Mouse (Mus musculus): Measurements from ENCODE around the gene Neil1. TPM values are rescaled to one million over a fixed set of nuclear protein-coding genes. Genes with fewer than 3 reads are reported as not detected.

Neil1 gene
- polyA plus RNA-seq, 1 experiment, result 49.1 TPM

GRCm38 (mm10) chr9:57141417-57142353 lies 6.4 kb downstream of the Neil1 start:
- Histone ChIP-seq H3K36me3 (ENCODE audit: control insufficient read depth, insufficient read depth, low read length) (peaks cover 15% of the 10 kb centered on the region), H3K4me1 (replicated peaks; ENCODE audit: control insufficient read depth, insufficient read depth, low read length) (peaks cover 9% of the 10 kb centered on the region), H3K4me3 (ENCODE audit: control insufficient read depth, insufficient read depth, low read length) (no peak overlapping the region), H3K27ac (ENCODE audit: control insufficient read depth, insufficient read depth, low read length) (no peak overlapping the region), H3K27me3 (ENCODE audit: control insufficient read depth, insufficient read depth, low read length) (no peaks in the 10 kb centered on the region)
- TF ChIP-seq CTCF (IDR thresholded peaks at IDR 0.05; ENCODE audit: borderline replicate concordance, control insufficient read depth, extremely low read depth, insufficient read depth, low read length, poor library complexity) (no peak), POLR2A (IDR thresholded peaks at IDR 0.05; ENCODE audit: control insufficient read depth, extremely low read depth, insufficient read depth, low read length, poor library complexity) (no peak)
- DNase-seq, result no peak
- WGBS, result 94% methylated on average over 17 of the region's 17 CpGs

- Histone ChIP-seq H3K27ac (ENCODE audit: control insufficient read depth, insufficient read depth, low read length) (no peak overlapping the region), H3K27me3 (ENCODE audit: control insufficient read depth, insufficient read depth, low read length) (no peaks in the 10 kb centered on the region), H3K4me1 (replicated peaks; ENCODE audit: control insufficient read depth, insufficient read depth, low read length) (no peaks in the 10 kb centered on the region), H3K36me3 (ENCODE audit: control insufficient read depth, insufficient read depth, low read length) (peaks cover 15% of the 10 kb centered on the region), H3K4me3 (ENCODE audit: control insufficient read depth, insufficient read depth, low read length) (no peak overlapping the region)
- WGBS, result 93% methylated on average over 5 of the region's 5 CpGs
- TF ChIP-seq CTCF (IDR thresholded peaks at IDR 0.05; ENCODE audit: borderline replicate concordance, control insufficient read depth, extremely low read depth, insufficient read depth, low read length, poor library complexity), result no peak
- TF ChIP-seq POLR2A (IDR thresholded peaks at IDR 0.05; ENCODE audit: control insufficient read depth, extremely low read depth, insufficient read depth, low read length, poor library complexity), result no peak
- DNase-seq, result no peak
Observed at GRCm38 (mm10) chr9:57139571-57139970, 8.5 kb downstream of the Neil1 start.

- Histone ChIP-seq H3K36me3 (ENCODE audit: control insufficient read depth, insufficient read depth, low read length) (peaks cover 12% of the 10 kb centered on the region), H3K4me1 (replicated peaks; ENCODE audit: control insufficient read depth, insufficient read depth, low read length) (no peaks in the 10 kb centered on the region), H3K4me3 (ENCODE audit: control insufficient read depth, insufficient read depth, low read length) (no peak overlapping the region), H3K27ac (ENCODE audit: control insufficient read depth, insufficient read depth, low read length) (no peak overlapping the region), H3K27me3 (ENCODE audit: control insufficient read depth, insufficient read depth, low read length) (no peaks in the 10 kb centered on the region)
- WGBS, result over 99% methylated on average over 9 of the region's 9 CpGs
- no peak for DNase-seq
- TF ChIP-seq CTCF (IDR thresholded peaks at IDR 0.05; ENCODE audit: borderline replicate concordance, control insufficient read depth, extremely low read depth, insufficient read depth, low read length, poor library complexity) (no peak), POLR2A (IDR thresholded peaks at IDR 0.05; ENCODE audit: control insufficient read depth, extremely low read depth, insufficient read depth, low read length, poor library complexity) (no peak)
Observed at GRCm38 (mm10) chr9:57139110-57139509, 9.0 kb downstream of the Neil1 start.

- no peak for DNase-seq
- Histone ChIP-seq H3K27me3 (ENCODE audit: control insufficient read depth, insufficient read depth, low read length) (no peaks in the 10 kb centered on the region), H3K4me1 (replicated peaks; ENCODE audit: control insufficient read depth, insufficient read depth, low read length) (no peaks in the 10 kb centered on the region), H3K27ac (ENCODE audit: control insufficient read depth, insufficient read depth, low read length) (no peak overlapping the region), H3K4me3 (ENCODE audit: control insufficient read depth, insufficient read depth, low read length) (no peak overlapping the region), H3K36me3 (ENCODE audit: control insufficient read depth, insufficient read depth, low read length) (peaks cover 5% of the 10 kb centered on the region; the same call in 1 of the 2 replicates)
- no peak for TF ChIP-seq CTCF (IDR thresholded peaks at IDR 0.05; ENCODE audit: borderline replicate concordance, control insufficient read depth, extremely low read depth, insufficient read depth, low read length, poor library complexity)
- TF ChIP-seq POLR2A (IDR thresholded peaks at IDR 0.05; ENCODE audit: control insufficient read depth, extremely low read depth, insufficient read depth, low read length, poor library complexity), result no peak
- 98% methylated on average over 6 of the region's 6 CpGs for WGBS
Observed at GRCm38 (mm10) chr9:57138507-57138906, 9.6 kb downstream of the Neil1 start.

- WGBS, result 88% methylated on average over 9 of the region's 9 CpGs
- TF ChIP-seq POLR2A (IDR thresholded peaks at IDR 0.05; ENCODE audit: control insufficient read depth, extremely low read depth, insufficient read depth, low read length, poor library complexity) (no peak), CTCF (IDR thresholded peaks at IDR 0.05; ENCODE audit: borderline replicate concordance, control insufficient read depth, extremely low read depth, insufficient read depth, low read length, poor library complexity) (no peak)
- Histone ChIP-seq H3K4me1 (replicated peaks; ENCODE audit: control insufficient read depth, insufficient read depth, low read length) (no peaks in the 10 kb centered on the region), H3K27ac (ENCODE audit: control insufficient read depth, insufficient read depth, low read length) (no peak overlapping the region), H3K36me3 (ENCODE audit: control insufficient read depth, insufficient read depth, low read length) (no peaks in the 10 kb centered on the region; the same call in 1 of the 2 replicates), H3K27me3 (ENCODE audit: control insufficient read depth, insufficient read depth, low read length) (no peaks in the 10 kb centered on the region), H3K4me3 (ENCODE audit: control insufficient read depth, insufficient read depth, low read length) (no peak overlapping the region)
- DNase-seq, result no peak
Observed at GRCm38 (mm10) chr9:57137777-57138176, 10.3 kb downstream of the Neil1 start.

GRCm38 (mm10) chr9:57137246-57137645 lies 10.9 kb downstream of the Neil1 start:
- Histone ChIP-seq H3K27me3 (ENCODE audit: control insufficient read depth, insufficient read depth, low read length) (no peaks in the 10 kb centered on the region), H3K36me3 (ENCODE audit: control insufficient read depth, insufficient read depth, low read length) (no peaks in the 10 kb centered on the region; the same call in 1 of the 2 replicates), H3K4me3 (ENCODE audit: control insufficient read depth, insufficient read depth, low read length) (no peak overlapping the region), H3K4me1 (replicated peaks; ENCODE audit: control insufficient read depth, insufficient read depth, low read length) (no peaks in the 10 kb centered on the region), H3K27ac (ENCODE audit: control insufficient read depth, insufficient read depth, low read length) (no peak overlapping the region)
- no peak for DNase-seq
- WGBS, result 94% methylated on average over 6 of the region's 6 CpGs
- no peak for TF ChIP-seq POLR2A (IDR thresholded peaks at IDR 0.05; ENCODE audit: control insufficient read depth, extremely low read depth, insufficient read depth, low read length, poor library complexity)
- TF ChIP-seq CTCF (IDR thresholded peaks at IDR 0.05; ENCODE audit: borderline replicate concordance, control insufficient read depth, extremely low read depth, insufficient read depth, low read length, poor library complexity), result no peak
